Mouse (Mus musculus) midbrain, embryonic 12.5 days (tissue): ENCODE data around the gene Cdc42ep4. TPM values are rescaled to one million over a fixed set of nuclear protein-coding genes. Genes with fewer than 3 reads are reported as not detected.

ENCODE experiments used
- ATAC-seq: fragments of 200-750 bp; cut with Nextera tagmentation; 2 replicates; pipeline ENCODE4 v1.8.0; 2017; ENCODE audit warnings: low read depth, moderate TSS enrichment, moderate library complexity; ENCODE audit not compliant: low FRiP score
- H3K27ac ChIP-seq: fragments of 300-500 bp; sonication (generic); replicated peaks from 2 replicates; pipeline ENCODE4 v1.5.1; 2016; ENCODE audit warnings: mild to moderate bottlenecking
- H3K27me3 ChIP-seq: fragments of 300-500 bp; sonication (generic); 2 replicates; pipeline ENCODE4 v1.6.1; 2016; ENCODE audit warnings: mild to moderate bottlenecking
- H3K36me3 ChIP-seq: fragments of 300-500 bp; sonication (generic); 2 replicates; pipeline ENCODE4 v1.6.1; 2016
- H3K4me1 ChIP-seq: fragments of 300-500 bp; sonication (generic); 2 replicates; pipeline ENCODE4 v1.6.1; 2016
- H3K4me2 ChIP-seq: fragments of 300-500 bp; sonication (generic); replicated peaks from 2 replicates; pipeline ENCODE4 v1.6.1; 2016; ENCODE audit warnings: mild to moderate bottlenecking, moderate library complexity
- H3K4me3 ChIP-seq: fragments of 300-500 bp; sonication (generic); 2 replicates; pipeline ENCODE4 v1.5.1; 2016; ENCODE audit warnings: mild to moderate bottlenecking
- H3K9ac ChIP-seq: fragments of 300-500 bp; sonication (generic); replicated peaks from 2 replicates; pipeline ENCODE4 v1.6.1; 2016; ENCODE audit warnings: mild to moderate bottlenecking, moderate library complexity
- H3K9me3 ChIP-seq: fragments of 300-500 bp; sonication (generic); 2 replicates; pipeline ENCODE4 v1.6.1; 2016; ENCODE audit warnings: mild to moderate bottlenecking
- WGBS: fragments of 180-500 bp; shearing (Covaris S2); methylation state at CpG from one replicate; pipeline ENCODE4 v1.1.7; 2016; 5-methylcytosine and 5-hydroxymethylcytosine counted together
- polyA plus RNA-seq: library from polyadenylated mRNA; unstranded; fragments of >200 nt; fragmentation: Nextera tagmentation; extraction: Ambion mirVana; gene quantifications from 2 replicates; pipeline ENCODE4 v1.2.1, GENCODE M21; 2016

Cdc42ep4 gene
- polyA plus RNA-seq, 1 experiment from 2014 or later: 104 TPM

- peak overlapping the region; percentile 97; the same call in 1 of the 2 replicates for H3K27ac ChIP-seq
- no peaks in the 10 kb centered on the region for H3K9me3 ChIP-seq
- H3K36me3 ChIP-seq: peaks cover 22% of the 10 kb centered on the region
- peak overlapping the region; percentile 94 for H3K4me3 ChIP-seq
- H3K4me1 ChIP-seq: peaks cover 43% of the 10 kb centered on the region
- no peaks in the 10 kb centered on the region for H3K27me3 ChIP-seq
- no peak for ATAC-seq
- peak overlapping the region; percentile 92 for H3K9ac ChIP-seq
- WGBS: 43% methylated on average over 25 of the region's 25 CpGs
- peak overlapping the region; percentile 84 for H3K4me2 ChIP-seq
Measured at GRCm38 (mm10) chr11:113684707-113685426, 66.8 kb downstream of the Cdc42ep4 start.

GRCm38 (mm10) chr11:113683957-113684706, 67.5 kb downstream of the Cdc42ep4 start, which contains the start of the genes Fam104a and D11Wsu47e:
TSS of gene Fam104a (minus strand) at chr11:113684155.
TSS of gene D11Wsu47e (plus strand) at chr11:113684412.
- under 1% methylated on average over 67 of the region's 73 CpGs for WGBS
- H3K4me3 ChIP-seq: peak within 1 kb of the TSS; percentile 94
- ATAC-seq: peak; percentile 93
- no peaks in the 10 kb centered on the region for H3K9me3 ChIP-seq
- peak within 1 kb of the TSS; percentile 84 for H3K4me2 ChIP-seq
- peak within 1 kb of the TSS; percentile 97 for H3K27ac ChIP-seq
- H3K36me3 ChIP-seq: peaks cover 15% of the 10 kb centered on the region
- peaks cover 43% of the 10 kb centered on the region for H3K4me1 ChIP-seq
- H3K27me3 ChIP-seq: no peaks in the 10 kb centered on the region
- H3K9ac ChIP-seq: peak within 1 kb of the TSS; percentile 92

GRCm38 (mm10) chr11:113683627-113683956, 68.1 kb downstream of the Cdc42ep4 start:
- ATAC-seq: peak; percentile 78
- no peaks in the 10 kb centered on the region for H3K9me3 ChIP-seq
- H3K27ac ChIP-seq: peak overlapping the region; percentile 97
- H3K9ac ChIP-seq: peak overlapping the region; percentile 92
- peak overlapping the region; percentile 84 for H3K4me2 ChIP-seq
- H3K4me3 ChIP-seq: peak overlapping the region; percentile 94
- peaks cover 9% of the 10 kb centered on the region for H3K36me3 ChIP-seq
- H3K4me1 ChIP-seq: peaks cover 43% of the 10 kb centered on the region
- 0% methylated on average over 24 of the region's 38 CpGs for WGBS
- no peaks in the 10 kb centered on the region for H3K27me3 ChIP-seq

DNA sequence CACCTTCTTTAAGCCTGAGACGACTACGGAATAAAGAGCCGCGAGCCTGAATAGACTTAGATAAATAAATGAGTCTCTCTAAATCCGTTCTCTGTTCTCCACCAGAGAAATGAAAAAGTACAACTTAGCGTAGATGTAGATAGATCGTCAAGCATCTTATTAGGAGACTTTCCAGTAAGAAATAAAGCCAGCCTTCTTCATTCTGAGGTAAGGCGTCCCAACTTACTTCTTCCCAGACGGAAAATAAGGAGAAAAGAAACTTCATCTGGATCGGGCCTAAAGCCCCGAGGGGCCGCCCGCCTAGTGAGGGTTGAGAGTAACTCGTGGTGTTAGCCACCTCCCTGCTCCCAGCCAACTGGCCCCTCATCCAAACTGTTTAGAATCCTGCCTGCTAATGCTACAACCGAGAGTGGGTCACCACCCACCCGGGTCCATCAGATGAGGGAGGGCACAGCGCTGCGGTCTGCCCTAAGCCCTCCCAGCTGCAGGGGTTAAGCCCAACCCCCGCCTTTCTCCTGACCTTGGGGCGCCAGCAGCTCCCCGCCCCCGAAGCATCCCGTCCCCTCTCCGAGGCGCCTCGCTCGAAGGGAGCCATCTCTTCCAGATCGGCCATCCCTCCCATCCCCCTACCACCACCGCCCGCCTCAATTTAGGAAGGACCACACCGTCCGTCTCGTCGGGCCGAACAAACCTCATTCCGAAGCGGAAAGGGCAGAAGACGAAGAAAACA, 68.6 kb downstream of the Cdc42ep4 start:
- Histone ChIP-seq H3K27me3 (no peaks in the 10 kb centered on the region), H3K4me3 (peak overlapping the region; percentile 94), H3K4me1 (peaks cover 48% of the 10 kb centered on the region), H3K36me3 (peaks cover 4% of the 10 kb centered on the region), H3K4me2 (peak overlapping the region; percentile 84), H3K9ac (peak overlapping the region; percentile 92), H3K9me3 (no peaks in the 10 kb centered on the region), H3K27ac (peak overlapping the region; percentile 97)
- WGBS: 1% methylated on average over 38 of the region's 38 CpGs
- ATAC-seq: peak; percentile 24

GRCm38 (mm10) chr11:113681979-113682378, 69.7 kb downstream of the Cdc42ep4 start:
- Histone ChIP-seq H3K9me3 (no peaks in the 10 kb centered on the region), H3K36me3 (peaks cover 2% of the 10 kb centered on the region), H3K4me2 (peak overlapping the region; percentile 84; the same call in 1 of the 2 replicates), H3K27me3 (no peaks in the 10 kb centered on the region), H3K4me1 (peaks cover 47% of the 10 kb centered on the region), H3K4me3 (no peak overlapping the region; the same call in 1 of the 2 replicates), H3K9ac (no peak overlapping the region), H3K27ac (no peak overlapping the region)
- ATAC-seq: no peak

DNA sequence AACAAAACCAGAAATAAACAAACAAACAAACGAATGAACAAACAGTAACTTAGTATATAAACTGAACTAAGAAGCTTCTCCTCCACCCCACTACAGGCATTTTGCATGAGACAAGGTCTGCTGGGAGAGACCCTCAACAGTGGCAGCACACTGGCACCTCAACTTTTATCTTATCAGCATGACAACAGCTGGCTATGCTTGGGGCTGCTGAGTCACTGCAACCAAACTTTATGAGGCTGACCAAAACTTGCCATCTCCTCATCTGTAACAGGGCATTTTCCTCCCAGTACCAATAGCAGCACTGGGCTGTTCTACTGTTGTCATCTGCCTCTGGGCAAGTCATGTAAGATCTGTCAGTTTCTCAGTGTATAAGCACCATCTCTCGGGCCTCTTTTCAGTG, 70.7 kb downstream of the Cdc42ep4 start:
- 91% methylated on average over 2 of the region's 2 CpGs for WGBS
- Histone ChIP-seq H3K27me3 (no peaks in the 10 kb centered on the region), H3K9ac (no peak overlapping the region), H3K4me2 (no peak overlapping the region), H3K36me3 (peaks cover 13% of the 10 kb centered on the region), H3K4me3 (no peak overlapping the region), H3K27ac (no peak overlapping the region), H3K9me3 (no peaks in the 10 kb centered on the region), H3K4me1 (peaks cover 38% of the 10 kb centered on the region)
- no peak for ATAC-seq

DNA sequence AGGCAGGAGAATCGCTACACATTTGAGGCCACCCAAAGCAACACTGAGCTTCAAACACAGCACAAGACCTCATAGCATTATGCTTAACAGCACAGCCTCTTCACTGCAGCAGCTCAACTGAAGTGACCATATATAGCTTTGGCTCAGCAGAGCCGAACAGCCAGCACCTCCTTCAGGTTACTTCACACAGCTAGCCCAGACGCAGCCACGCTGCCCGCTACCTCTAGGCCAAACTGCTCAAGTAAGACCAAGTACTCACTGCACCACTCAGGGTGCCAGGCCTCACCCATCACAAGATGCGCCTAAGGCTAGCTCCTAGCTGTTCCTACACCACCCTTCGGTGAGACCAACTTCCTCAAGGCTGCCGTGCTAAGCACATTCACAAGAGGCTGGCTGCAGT, 73.3 kb downstream of the Cdc42ep4 start:
- peaks cover 26% of the 10 kb centered on the region for H3K4me1 ChIP-seq
- no peaks in the 10 kb centered on the region for H3K27me3 ChIP-seq
- no peak overlapping the region for H3K4me3 ChIP-seq
- H3K9ac ChIP-seq: 0 out of 2 replicates have a peak overlapping the region, but pooled peaks have one; percentile 15
- peaks cover 20% of the 10 kb centered on the region for H3K36me3 ChIP-seq
- no peaks in the 10 kb centered on the region for H3K9me3 ChIP-seq
- WGBS: 89% methylated on average over 8 of the region's 8 CpGs
- ATAC-seq: no peak
- H3K4me2 ChIP-seq: no peak overlapping the region
- H3K27ac ChIP-seq: no peak overlapping the region

DNA sequence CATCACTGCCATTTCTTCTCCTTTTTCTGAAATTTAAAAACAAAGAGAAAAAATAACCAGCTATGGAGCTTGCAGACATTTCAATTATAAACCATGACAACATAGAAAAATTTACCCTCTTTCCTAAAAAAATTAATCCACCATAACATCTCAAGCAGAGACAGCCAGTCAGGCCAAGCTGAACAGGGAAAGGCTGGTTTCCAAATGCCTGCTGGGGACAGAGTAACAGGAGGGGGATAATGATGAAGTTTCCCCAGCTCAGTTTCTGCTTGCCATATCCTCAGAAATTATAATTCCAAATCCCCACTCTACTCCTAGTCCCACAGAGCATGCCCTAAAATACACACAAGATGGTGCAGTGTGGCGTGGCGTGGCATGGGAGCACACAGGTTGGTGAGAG, 74.3 kb downstream of the Cdc42ep4 start:
- H3K27me3 ChIP-seq: no peaks in the 10 kb centered on the region
- no peaks in the 10 kb centered on the region for H3K9me3 ChIP-seq
- no peak overlapping the region for H3K4me3 ChIP-seq
- no peak overlapping the region for H3K27ac ChIP-seq
- peaks cover 19% of the 10 kb centered on the region for H3K4me1 ChIP-seq
- 98% methylated on average over 2 of the region's 2 CpGs for WGBS
- H3K9ac ChIP-seq: no peak overlapping the region
- ATAC-seq: no peak
- no peak overlapping the region for H3K4me2 ChIP-seq
- H3K36me3 ChIP-seq: peaks cover 29% of the 10 kb centered on the region

Other genes with a start within 250 kb of the Cdc42ep4 start
- gene Sstr2, start 132.5 kb downstream of the Cdc42ep4 start, polyA plus RNA-seq: 11.8 and 13.0 TPM in 2 replicates
- 36.8 and 39.6 TPM in 2 replicates for gene Cog1, start 102.7 kb downstream of the Cdc42ep4 start, polyA plus RNA-seq
- 23.0 and 26.1 TPM in 2 replicates for gene Slc39a11, start 101.8 kb downstream of the Cdc42ep4 start, polyA plus RNA-seq
- gene Fam104a, start 67.7 kb downstream of the Cdc42ep4 start, polyA plus RNA-seq: 49.5 and 50.5 TPM in 2 replicates
- gene D11Wsu47e, start 67.5 kb downstream of the Cdc42ep4 start, polyA plus RNA-seq: 24.3 and 26.2 TPM in 2 replicates
- 0.48 and 0.50 TPM in 2 replicates for gene Cpsf4l, start 41.9 kb downstream of the Cdc42ep4 start, polyA plus RNA-seq